ENCODE assay signal across 9 mouse cellular contexts in the genomic region with DNA sequence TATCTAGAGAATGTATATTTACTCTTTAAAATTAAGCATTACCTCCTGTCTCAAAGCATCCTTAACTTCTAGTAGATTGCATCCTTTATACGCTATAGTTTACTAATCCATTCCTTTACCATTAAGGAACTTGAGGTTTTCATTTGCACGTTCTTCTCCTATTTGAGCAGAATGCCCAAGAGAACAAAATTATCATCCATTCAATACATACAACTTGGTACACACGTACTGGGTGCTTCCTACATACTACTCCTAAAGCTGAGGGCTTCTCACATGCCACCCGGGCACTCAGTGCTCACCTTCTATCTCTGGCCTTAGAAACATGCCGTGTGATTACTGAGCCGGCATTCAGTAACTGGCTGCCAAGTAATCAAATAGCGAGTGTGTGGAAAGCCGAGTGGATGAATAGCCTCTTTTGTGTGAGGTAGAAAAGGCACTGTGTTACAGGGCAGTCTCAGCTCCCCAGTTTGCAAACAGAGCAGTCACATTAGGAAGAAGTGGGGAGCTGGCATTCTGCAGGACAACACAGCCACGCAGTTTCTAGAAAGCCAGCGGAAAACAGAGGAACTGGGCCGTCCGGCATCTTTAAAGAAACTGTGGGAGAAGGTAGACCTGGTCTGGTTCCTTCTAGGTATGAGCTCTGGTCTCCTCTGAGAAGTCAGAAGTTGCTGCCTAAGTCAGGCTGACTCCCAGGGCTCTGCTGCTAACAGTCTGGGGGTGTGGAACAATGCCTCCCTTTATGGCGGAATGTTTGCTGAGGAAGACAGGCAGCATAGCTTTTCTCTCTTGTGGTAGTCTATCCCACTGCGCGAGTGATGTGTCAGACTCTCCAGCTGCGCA. TPM values are rescaled to one million over a fixed set of nuclear protein-coding genes. Genes with fewer than 3 reads are reported as not detected.
A peak's percentile ranks its signal among the peaks of the same experiment; 100 is the strongest.
DNase-seq lines count a peak whose midpoint lies in the region; ATAC-seq and TF ChIP-seq lines count a peak whose summit lies in the region.
"Had no signal": no experiment of that assay in that cellular context is flagged by ENCODE, and none has a peak within 500 bp of the region (broad histone marks: within the 10 kb centered on the region; RNA-seq: fewer than 3 reads in every experiment).

No protein-coding gene starts in this region.

- peak overlapping the region; percentile 60 for H3K27ac ChIP-seq in lung, embryonic 16.5 days (ENCODE audit: low read length)
- no peak overlapping the region for H3K27ac ChIP-seq in forebrain, embryonic 14.5 days (ENCODE audit: low read depth, low read length)
- peak overlapping the region; percentile 89 for H3K27ac ChIP-seq in limb, embryonic 11.5 days (replicated peaks; ENCODE audit: low read depth, low read length)
- H3K27ac ChIP-seq in stomach, postnatal 0 days (replicated peaks), result peak overlapping the region; percentile 76

- ATAC-seq in lung, embryonic 16.5 days (ENCODE audit: low read depth), result peak; percentile 74
- peak; percentile 69 for ATAC-seq in forebrain, embryonic 14.5 days
- ATAC-seq in limb, embryonic 11.5 days (ENCODE audit: insufficient number of reproducible peaks, low FRiP score, low TSS enrichment, low read depth), result peak; percentile 62; the same call in 1 of the 2 replicates
- peak; percentile 86 for ATAC-seq in stomach, postnatal 0 days (ENCODE audit: low FRiP score, low TSS enrichment)

- no peak for TF ChIP-seq EP300 in stomach, postnatal 0 days (optimal IDR thresholded peaks at IDR 0.05)

- peak overlapping the region; percentile 7; the same call in 1 of the 2 replicates for H3K4me3 ChIP-seq in lung, embryonic 16.5 days (ENCODE audit: low read length)
- 0 out of 2 replicates have a peak overlapping the region, but pooled peaks have one; percentile 11 for H3K4me3 ChIP-seq in forebrain, embryonic 14.5 days (ENCODE audit: low read depth, low read length)
- peak overlapping the region; percentile 8; the same call in 1 of the 2 replicates for H3K4me3 ChIP-seq in limb, embryonic 11.5 days (ENCODE audit: low read depth, low read length)
- H3K4me3 ChIP-seq in stomach, postnatal 0 days (ENCODE audit: low read depth, low read length), result peak overlapping the region; percentile 8; the same call in 1 of the 2 replicates

- H3K9ac ChIP-seq in lung, embryonic 16.5 days (ENCODE audit: low read length), result no peak overlapping the region
- H3K9ac ChIP-seq in forebrain, embryonic 14.5 days (ENCODE audit: low read length), result peak overlapping the region; percentile 40
- peak overlapping the region; percentile 37 for H3K9ac ChIP-seq in limb, embryonic 11.5 days (ENCODE audit: low read length)
- no peak overlapping the region for H3K9ac ChIP-seq in stomach, postnatal 0 days (ENCODE audit: low read length)

- peak overlapping the region; percentile 42 for H3K4me2 ChIP-seq in lung, embryonic 16.5 days (ENCODE audit: low read depth, low read length)
- peak overlapping the region; percentile 41 for H3K4me2 ChIP-seq in forebrain, embryonic 14.5 days (ENCODE audit: low read length)
- H3K4me2 ChIP-seq in limb, embryonic 11.5 days (ENCODE audit: low read depth, severe bottlenecking), result peak overlapping the region; percentile 22
- H3K4me2 ChIP-seq in stomach, postnatal 0 days (replicated peaks; ENCODE audit: low read depth), result peak overlapping the region; percentile 32; the same call in 1 of the 2 replicates

- DNase-seq in lung, adult 18-20 months, result no peak
- DNase-seq in forebrain, embryonic 14.5 days (ENCODE audit: low spot score), result peak; percentile 65
- peak; percentile 43 for DNase-seq in limb, embryonic 11.5 days (ENCODE audit: low spot score)
- DNase-seq in stomach, postnatal 0 days (ENCODE audit: low spot score), result peak; percentile 64
- no peak for DNase-seq in T-cell, adult 2 months (ENCODE audit: low spot score)
- DNase-seq in thymus, postnatal 25 days, result no peak
- DNase-seq in kidney, adult 11 months, result no peak
- DNase-seq: gastrocnemius, postnatal 14 days had no signal

- no peaks in the 10 kb centered on the region for H3K27me3 ChIP-seq in lung, embryonic 16.5 days (ENCODE audit: control insufficient read depth, insufficient read depth, low read depth, low read length)
- H3K27me3 ChIP-seq in forebrain, embryonic 14.5 days (replicated peaks; ENCODE audit: control insufficient read depth, insufficient read depth, low read length), result peaks cover 22% of the 10 kb centered on the region
- H3K27me3 ChIP-seq in limb, embryonic 11.5 days (ENCODE audit: control insufficient read depth, insufficient read depth, low read length), result no peaks in the 10 kb centered on the region
- H3K27me3 ChIP-seq in stomach, postnatal 0 days (ENCODE audit: control insufficient read depth, insufficient read depth, low read length), result no peaks in the 10 kb centered on the region

- no peaks in the 10 kb centered on the region for H3K36me3 ChIP-seq in lung, embryonic 16.5 days (ENCODE audit: control insufficient read depth, insufficient read depth, low read length)
- H3K36me3 ChIP-seq in forebrain, embryonic 14.5 days (ENCODE audit: control insufficient read depth, insufficient read depth, low read length), result no peaks in the 10 kb centered on the region
- H3K36me3 ChIP-seq in limb, embryonic 11.5 days (ENCODE audit: control insufficient read depth, insufficient read depth, low read length), result no peaks in the 10 kb centered on the region
- H3K36me3 ChIP-seq in stomach, postnatal 0 days (ENCODE audit: control insufficient read depth, insufficient read depth, low read length), result no peaks in the 10 kb centered on the region

- no peaks in the 10 kb centered on the region for H3K9me3 ChIP-seq in lung, embryonic 16.5 days (ENCODE audit: control insufficient read depth, low read length)
- no peaks in the 10 kb centered on the region for H3K9me3 ChIP-seq in forebrain, embryonic 14.5 days (replicated peaks; ENCODE audit: control insufficient read depth, low read length)
- H3K9me3 ChIP-seq in limb, embryonic 11.5 days (ENCODE audit: control insufficient read depth, low read length), result no peaks in the 10 kb centered on the region
- no peaks in the 10 kb centered on the region for H3K9me3 ChIP-seq in stomach, postnatal 0 days (ENCODE audit: control insufficient read depth, low read length)

- H3K4me1 ChIP-seq in lung, embryonic 16.5 days (replicated peaks; ENCODE audit: control insufficient read depth, insufficient read depth, low read length), result peaks cover 6% of the 10 kb centered on the region; the same call in 1 of the 2 replicates
- peaks cover 3% of the 10 kb centered on the region; the same call in 1 of the 2 replicates for H3K4me1 ChIP-seq in forebrain, embryonic 14.5 days (ENCODE audit: control insufficient read depth, insufficient read depth, low read length)
- no peaks in the 10 kb centered on the region for H3K4me1 ChIP-seq in limb, embryonic 11.5 days (ENCODE audit: control insufficient read depth, insufficient read depth, low read length)
- H3K4me1 ChIP-seq in stomach, postnatal 0 days (replicated peaks; ENCODE audit: control insufficient read depth, insufficient read depth), result no peaks in the 10 kb centered on the region

- WGBS in lung, embryonic 16.5 days, result 27% methylated on average over 16 of the region's 16 CpGs
- WGBS in forebrain, embryonic 14.5 days, result 7% methylated on average over 16 of the region's 16 CpGs
- 47% methylated on average over 16 of the region's 16 CpGs for WGBS in limb, embryonic 11.5 days
- 27% methylated on average over 16 of the region's 16 CpGs for WGBS in stomach, postnatal 0 days

- no peak for TF ChIP-seq CTCF in stomach, postnatal 0 days (IDR thresholded peaks at IDR 0.05; ENCODE audit: low read depth)

RNA-seq across cellular contexts. Expression of gene Ggct, which starts 16.9 kb away (rescaled TPM):
- 5.9 and 6.1 TPM in 2 replicates for polyA plus RNA-seq in lung, embryonic 16.5 days (2015; fragmentation: Nextera tagmentation; extraction: Ambion mirVana)
- polyA plus RNA-seq in forebrain, embryonic 14.5 days (2014; fragmentation: Nextera tagmentation; extraction: Ambion mirVana), result 14.9 and 15.3 TPM in 2 replicates
- 8.3 and 11.3 TPM in 2 replicates for polyA plus RNA-seq in limb, embryonic 11.5 days (2014; fragmentation: Nextera tagmentation; extraction: Ambion mirVana)
- 9.0 and 9.3 TPM in 2 replicates for polyA plus RNA-seq in stomach, postnatal 0 days (2015; fragmentation: Nextera tagmentation; extraction: Ambion mirVana)

RNA-seq across cellular contexts. Expression of gene Gars, which starts 28.2 kb away (rescaled TPM):
- polyA plus RNA-seq in lung, embryonic 16.5 days (2015; fragmentation: Nextera tagmentation; extraction: Ambion mirVana), result 120 and 122 TPM in 2 replicates
- 208 and 229 TPM in 2 replicates for polyA plus RNA-seq in forebrain, embryonic 14.5 days (2014; fragmentation: Nextera tagmentation; extraction: Ambion mirVana)
- polyA plus RNA-seq in limb, embryonic 11.5 days (2014; fragmentation: Nextera tagmentation; extraction: Ambion mirVana), result 167 and 172 TPM in 2 replicates
- 103 TPM in 2 replicates for polyA plus RNA-seq in stomach, postnatal 0 days (2015; fragmentation: Nextera tagmentation; extraction: Ambion mirVana)

RNA-seq across cellular contexts. Expression of gene Nod1, which starts 37.2 kb away (rescaled TPM):
- 9.5 and 9.9 TPM in 2 replicates for polyA plus RNA-seq in lung, embryonic 16.5 days (2015; fragmentation: Nextera tagmentation; extraction: Ambion mirVana)
- polyA plus RNA-seq in forebrain, embryonic 14.5 days (2014; fragmentation: Nextera tagmentation; extraction: Ambion mirVana), result 1.5 and 1.8 TPM in 2 replicates
- 2.2 and 2.4 TPM in 2 replicates for polyA plus RNA-seq in limb, embryonic 11.5 days (2014; fragmentation: Nextera tagmentation; extraction: Ambion mirVana)
- 4.5 and 4.9 TPM in 2 replicates for polyA plus RNA-seq in stomach, postnatal 0 days (2015; fragmentation: Nextera tagmentation; extraction: Ambion mirVana)

Comparison
In these comparisons a context has a peak if more than half of its experiments do, and no peak if none do; other contexts are left out.
1. H3K9ac ChIP-seq: peak in forebrain, embryonic 14.5 days (single experiment) and limb, embryonic 11.5 days (single experiment); none in lung, embryonic 16.5 days (single experiment) and stomach, postnatal 0 days (single experiment).
2. DNase-seq: peak in forebrain, embryonic 14.5 days (single experiment), limb, embryonic 11.5 days (single experiment) and stomach, postnatal 0 days (single experiment); none in lung, adult 18-20 months (0 of 2), T-cell, adult 2 months (single experiment), thymus, postnatal 25 days (single experiment) and kidney, adult 11 months (single experiment).
3. Peak in every context shown above with its lines, with median percentiles within 50 percentile points of each other: ATAC-seq, H3K4me2 ChIP-seq and H3K4me3 ChIP-seq.